Mouse (Mus musculus) megakaryocyte, embryonic 14.5 days (primary cell): ENCODE data around the gene 5730522E02Rik. TPM values are rescaled to one million over a fixed set of nuclear protein-coding genes. Genes with fewer than 3 reads are reported as not detected.

Experiments used
- H3K27me3 ChIP-seq: replicated peaks from 2 replicates; pipeline ENCODE3; 2012; ENCODE audit warnings: inconsistent platforms
- H3K36me3 ChIP-seq: replicated peaks from 2 replicates; pipeline ENCODE3; 2012; ENCODE audit warnings: low read length, inconsistent platforms, mixed read lengths
- H3K4me1 ChIP-seq: 2 replicates; pipeline ENCODE4 v1.6.1; 2012; ENCODE audit warnings: inconsistent platforms
- H3K4me3 ChIP-seq: replicated peaks from 2 replicates; pipeline ENCODE3; 2012; ENCODE audit warnings: moderate library complexity, mild to moderate bottlenecking, inconsistent platforms
- H3K9me3 ChIP-seq: 2 replicates; pipeline ENCODE4 v1.6.1; 2012; ENCODE audit warnings: inconsistent platforms
- FLI1 ChIP-seq: IDR thresholded peaks from 2 replicates; pipeline ENCODE4 v1.6.1; 2012; ENCODE audit warnings: low read length, inconsistent platforms, mixed read lengths
- GATA1 ChIP-seq: IDR thresholded peaks from 3 replicates; pipeline ENCODE4 v1.6.1; 2012; ENCODE audit warnings: mixed read lengths, low read length, inconsistent platforms, borderline replicate concordance
- polyA plus RNA-seq: library from polyadenylated mRNA; stranded (reverse); fragments of >175 nt; gene quantifications from 2 replicates; pipeline ENCODE4 v1.2.3, GENCODE M21; 2012; ENCODE audit warnings: low replicate concordance; ENCODE audit not compliant: insufficient read depth

5730522E02Rik gene
- polyA plus RNA-seq, 1 experiment: not detected

DNA sequence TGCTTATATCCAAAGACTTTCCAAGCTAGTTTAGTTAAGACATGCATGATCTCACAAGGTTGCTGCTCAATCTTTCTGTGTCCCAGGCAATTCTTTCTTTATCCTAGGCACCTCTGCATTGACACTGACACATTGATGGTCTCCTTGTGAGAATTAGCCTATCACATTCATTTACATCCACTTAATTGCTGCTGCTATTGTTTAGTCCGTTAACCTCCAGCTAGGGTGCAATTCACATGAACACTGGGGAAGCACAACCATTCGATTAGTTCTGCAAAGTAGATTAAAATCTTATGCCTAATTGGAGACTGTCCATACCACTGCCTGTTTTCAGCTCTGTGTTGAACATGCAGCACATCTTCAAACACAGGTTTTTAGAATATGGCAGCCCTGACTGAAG lies 603.7 kb downstream of the 5730522E02Rik start:
- TF ChIP-seq FLI1 (no peak), GATA1 (no peak)

DNA sequence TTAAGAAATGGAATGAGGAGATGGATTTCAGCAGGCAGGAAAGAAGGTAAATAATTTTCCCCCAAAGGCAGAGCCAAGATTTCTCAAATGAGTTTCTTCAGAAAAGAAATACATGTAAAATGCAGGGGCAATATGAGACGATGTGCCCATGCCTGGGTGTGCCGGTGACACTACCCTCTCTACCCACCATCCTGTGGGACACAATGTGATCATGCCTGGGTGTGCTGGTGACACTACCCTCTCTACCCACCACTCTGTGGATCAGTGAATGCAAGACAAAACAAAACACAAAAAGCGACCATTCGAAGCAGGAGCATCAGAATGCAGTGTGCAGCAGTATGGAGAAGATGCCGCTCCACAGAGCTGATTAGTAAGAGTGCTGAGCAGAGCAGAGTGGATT lies 610.5 kb downstream of the 5730522E02Rik start:
- Histone ChIP-seq H3K9me3 (no peaks in the 10 kb centered on the region), H3K4me1 (no peaks in the 10 kb centered on the region), H3K4me3 (no peak overlapping the region), H3K36me3 (no peaks in the 10 kb centered on the region), H3K27me3 (no peaks in the 10 kb centered on the region)
- TF ChIP-seq FLI1: no peak
- TF ChIP-seq GATA1: no peak

More for the DNA sequence above, 603.7 kb downstream of the 5730522E02Rik start:
- no peaks in the 10 kb centered on the region for H3K4me1 ChIP-seq
- H3K36me3 ChIP-seq: no peaks in the 10 kb centered on the region
- no peaks in the 10 kb centered on the region for H3K9me3 ChIP-seq
- no peak overlapping the region for H3K4me3 ChIP-seq
- no peaks in the 10 kb centered on the region for H3K27me3 ChIP-seq

DNA sequence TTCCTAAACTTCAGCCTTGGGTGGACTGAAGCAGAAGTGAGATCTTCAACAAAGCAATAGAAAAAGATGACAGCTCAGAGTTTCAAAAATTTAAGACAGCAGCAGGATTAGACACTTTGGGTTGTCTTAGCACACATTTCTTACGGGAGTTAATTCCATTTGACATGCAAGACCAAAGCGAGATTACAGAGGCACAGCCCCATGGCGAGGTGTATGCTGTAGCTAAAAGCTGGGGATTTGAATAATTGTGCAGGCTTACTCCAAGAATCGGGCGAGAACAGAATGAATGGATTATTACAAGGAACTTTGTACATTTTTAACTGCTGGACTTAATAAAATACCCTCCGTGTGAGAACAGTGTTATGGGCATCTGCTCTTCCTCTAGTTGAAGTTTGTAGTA lies 615.3 kb downstream of the 5730522E02Rik start:
- Histone ChIP-seq H3K9me3 (no peaks in the 10 kb centered on the region), H3K4me1 (no peaks in the 10 kb centered on the region), H3K4me3 (no peak overlapping the region), H3K27me3 (no peaks in the 10 kb centered on the region), H3K36me3 (no peaks in the 10 kb centered on the region)
- TF ChIP-seq GATA1: no peak
- no peak for TF ChIP-seq FLI1

DNA sequence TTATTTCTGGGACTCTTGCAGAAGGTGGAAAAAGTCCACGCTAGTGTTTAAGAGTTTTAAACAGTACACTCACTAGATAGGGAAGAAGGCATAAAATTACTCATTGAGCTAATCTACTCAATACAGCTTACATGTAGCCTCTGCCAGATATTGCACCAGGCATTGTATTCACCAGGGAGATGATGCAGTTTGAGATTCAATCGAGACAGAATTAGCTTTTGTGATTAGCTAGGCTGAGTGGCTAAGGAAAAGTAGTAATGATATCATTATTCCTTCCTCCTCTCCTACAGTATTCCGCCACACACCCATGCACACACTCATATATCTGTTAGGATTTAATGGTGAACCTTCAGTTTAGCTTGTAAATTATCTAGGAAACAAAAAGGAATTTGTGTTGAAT lies 615.8 kb downstream of the 5730522E02Rik start:
- TF ChIP-seq FLI1: no peak
- H3K4me3 ChIP-seq: no peak overlapping the region
- no peaks in the 10 kb centered on the region for H3K9me3 ChIP-seq
- H3K36me3 ChIP-seq: no peaks in the 10 kb centered on the region
- no peaks in the 10 kb centered on the region for H3K27me3 ChIP-seq
- H3K4me1 ChIP-seq: no peaks in the 10 kb centered on the region

DNA sequence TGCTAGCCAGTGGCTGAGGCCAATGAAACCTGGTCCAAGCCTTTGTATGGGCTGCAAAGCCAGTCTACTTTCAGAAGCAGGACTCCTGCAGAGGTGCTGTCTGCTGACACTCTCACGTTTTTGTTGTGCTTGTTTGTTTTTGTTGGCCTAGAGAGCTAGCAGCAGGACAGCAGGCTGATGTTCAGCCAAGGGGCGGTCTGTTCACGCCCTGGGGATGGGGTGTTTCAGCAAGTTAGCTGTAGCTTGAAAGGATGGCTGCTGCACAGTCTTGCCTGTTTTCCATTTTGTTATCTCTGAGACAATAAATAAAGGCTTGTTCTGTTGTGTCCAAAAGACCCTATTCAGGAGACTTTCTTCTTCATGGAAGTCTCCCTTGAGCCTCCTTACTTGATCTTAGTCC lies 618.3 kb downstream of the 5730522E02Rik start:
- no peak overlapping the region for H3K4me3 ChIP-seq
- no peaks in the 10 kb centered on the region for H3K36me3 ChIP-seq
- no peaks in the 10 kb centered on the region for H3K4me1 ChIP-seq
- TF ChIP-seq GATA1 (no peak), FLI1 (no peak)
- H3K9me3 ChIP-seq: no peaks in the 10 kb centered on the region
- no peaks in the 10 kb centered on the region for H3K27me3 ChIP-seq

DNA sequence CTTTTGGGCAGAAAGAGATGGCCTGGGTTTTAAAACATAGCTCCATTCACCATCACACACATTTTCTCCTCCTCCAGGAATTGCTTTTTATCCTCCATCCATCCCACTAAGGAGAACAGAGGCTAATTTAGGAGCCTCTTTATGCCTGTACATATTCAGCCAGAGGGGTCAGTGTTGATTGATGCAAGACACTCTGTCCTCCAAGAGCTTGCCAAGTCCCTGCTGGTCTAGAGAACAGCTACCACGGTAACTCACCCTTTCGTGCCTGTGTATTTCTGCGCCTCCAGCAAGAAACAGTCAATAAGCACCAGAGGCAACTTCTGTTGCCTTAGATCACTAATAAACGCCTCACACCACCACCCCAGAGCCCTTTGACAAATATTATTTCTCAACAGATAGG lies 620.3 kb downstream of the 5730522E02Rik start:
- H3K9me3 ChIP-seq: no peaks in the 10 kb centered on the region
- TF ChIP-seq GATA1 (no peak), FLI1 (no peak)
- H3K27me3 ChIP-seq: no peaks in the 10 kb centered on the region
- no peaks in the 10 kb centered on the region for H3K4me1 ChIP-seq
- no peaks in the 10 kb centered on the region for H3K36me3 ChIP-seq
- no peak overlapping the region for H3K4me3 ChIP-seq

DNA sequence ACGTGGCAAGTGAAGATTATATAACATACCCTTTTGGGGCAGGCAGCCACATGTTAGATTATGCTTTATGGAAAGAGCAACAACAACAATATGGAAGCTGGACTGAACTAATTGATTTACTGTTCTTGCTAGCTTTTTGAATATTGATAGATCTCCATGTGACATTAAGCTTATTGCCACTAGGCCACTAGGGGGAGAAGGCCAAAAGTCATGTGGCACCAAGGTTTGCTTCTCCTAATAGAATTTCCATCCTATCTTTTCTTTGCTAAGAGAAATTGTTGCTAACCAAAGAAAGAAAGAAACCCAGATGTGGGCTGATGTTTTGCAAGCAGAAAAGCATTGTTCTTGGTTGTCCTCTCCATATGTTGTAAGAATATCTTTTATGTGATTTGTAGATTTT lies 621.1 kb downstream of the 5730522E02Rik start:
- no peak for TF ChIP-seq FLI1
- TF ChIP-seq GATA1: no peak

DNA sequence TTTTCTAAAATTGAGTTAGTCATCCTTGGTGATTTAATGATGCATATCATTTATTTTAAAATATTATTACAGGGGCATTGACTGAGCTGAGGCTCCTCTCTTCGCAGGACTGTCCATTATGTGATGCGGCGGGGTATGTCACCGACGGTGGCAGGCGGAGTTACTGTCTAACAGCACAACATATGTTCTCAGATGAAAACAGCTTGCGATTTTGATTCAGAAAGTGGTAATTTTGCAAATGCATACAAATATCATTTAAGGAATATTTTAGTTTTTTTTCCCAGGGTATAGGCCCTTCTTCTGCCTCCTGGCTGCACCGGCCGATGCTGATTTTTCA lies 636.5 kb downstream of the 5730522E02Rik start:
- H3K27me3 ChIP-seq: no peaks in the 10 kb centered on the region
- H3K4me1 ChIP-seq: no peaks in the 10 kb centered on the region
- 0 out of 2 replicates have a peak, but pooled peaks cover 3% of the 10 kb centered on the region for H3K9me3 ChIP-seq
- no peak overlapping the region for H3K4me3 ChIP-seq
- TF ChIP-seq GATA1: no peak
- no peak for TF ChIP-seq FLI1
- no peaks in the 10 kb centered on the region for H3K36me3 ChIP-seq

More for the DNA sequence above, 621.1 kb downstream of the 5730522E02Rik start:
- Histone ChIP-seq H3K4me3 (no peak overlapping the region), H3K4me1 (no peaks in the 10 kb centered on the region), H3K9me3 (no peaks in the 10 kb centered on the region), H3K36me3 (no peaks in the 10 kb centered on the region), H3K27me3 (no peaks in the 10 kb centered on the region)

DNA sequence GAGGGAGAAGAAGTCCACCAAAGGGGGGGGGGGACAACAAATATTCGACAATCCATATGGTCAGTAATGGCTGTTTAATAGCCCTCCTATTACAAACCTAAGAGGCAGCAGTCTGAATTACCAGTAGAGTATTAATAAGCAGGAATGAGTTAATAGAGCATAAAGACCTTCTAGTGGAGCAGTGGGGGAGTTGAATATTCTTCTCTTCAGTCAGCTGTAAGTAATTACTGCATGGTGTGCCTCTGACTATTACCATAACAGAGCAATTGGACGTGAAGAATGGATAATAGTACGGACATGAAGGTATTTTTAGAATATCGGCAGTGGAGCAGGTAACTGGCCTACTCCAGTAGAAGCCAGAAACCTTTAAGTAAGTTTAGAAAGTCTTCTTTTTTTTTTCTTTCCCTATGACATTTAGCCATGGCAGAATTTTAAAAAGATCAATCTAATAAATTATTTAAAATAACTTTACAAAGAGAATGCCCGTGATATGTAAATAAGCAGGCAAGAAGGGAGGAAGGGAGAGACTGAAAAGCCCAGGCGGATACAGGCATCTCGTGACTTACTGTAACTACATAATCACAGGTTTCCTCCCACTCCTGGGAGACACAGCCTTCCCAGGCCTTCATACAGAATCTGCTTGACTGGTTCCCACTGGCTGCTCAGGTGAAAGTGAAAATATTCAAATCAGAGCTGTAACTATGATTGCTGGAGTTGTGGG lies 637.0 kb downstream of the 5730522E02Rik start:
- TF ChIP-seq GATA1 (no peak), FLI1 (no peak)
- Histone ChIP-seq H3K4me1 (no peaks in the 10 kb centered on the region), H3K36me3 (no peaks in the 10 kb centered on the region), H3K9me3 (0 out of 2 replicates have a peak, but pooled peaks cover 3% of the 10 kb centered on the region), H3K4me3 (no peak overlapping the region), H3K27me3 (no peaks in the 10 kb centered on the region)

DNA sequence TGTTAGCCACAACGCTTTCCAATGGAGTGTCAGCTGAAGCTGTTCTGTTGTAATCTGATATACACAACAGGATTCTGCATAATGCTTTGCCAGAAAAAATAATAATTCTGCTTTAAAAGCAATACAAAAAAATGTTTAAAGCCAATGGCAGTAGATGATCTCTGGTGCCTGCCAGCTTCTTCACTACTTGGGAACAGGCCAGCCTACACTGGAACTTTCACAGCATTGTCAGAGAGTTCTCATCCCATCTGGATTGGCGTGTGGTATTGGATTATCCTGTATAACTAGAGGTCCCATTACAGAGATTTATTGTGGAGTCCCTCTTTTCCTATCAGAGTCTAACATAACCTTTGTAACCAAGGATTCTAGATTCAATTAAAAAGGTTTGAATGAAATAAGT lies 639.2 kb downstream of the 5730522E02Rik start:
- no peaks in the 10 kb centered on the region for H3K36me3 ChIP-seq
- no peak overlapping the region for H3K4me3 ChIP-seq
- no peaks in the 10 kb centered on the region for H3K27me3 ChIP-seq
- no peaks in the 10 kb centered on the region for H3K9me3 ChIP-seq
- H3K4me1 ChIP-seq: no peaks in the 10 kb centered on the region
- TF ChIP-seq FLI1 (no peak), GATA1 (no peak)

Other genes with a start within 250 kb of the 5730522E02Rik start
- gene Fancl, start 175.4 kb upstream of the 5730522E02Rik start, polyA plus RNA-seq: 0.41 TPM in 1 of 2 replicates, not detected in the other